Mouse (Mus musculus) cerebellum, postnatal 36 days (tissue): ENCODE data around the gene Polq.
"Not testable (repeated sequence)": the region's sequence is repeated elsewhere in the genome, so short reads cannot be mapped to it uniquely, and the experiment has no call there.

ENCODE experiments used
- DNase-seq, 2 experiments: peaks; one replicate each; pipeline ENCODE4 v3.0.0; 2021 to 2022; ENCODE audit warnings: mixed read lengths in 2 of 2

Gene Polq

DNA sequence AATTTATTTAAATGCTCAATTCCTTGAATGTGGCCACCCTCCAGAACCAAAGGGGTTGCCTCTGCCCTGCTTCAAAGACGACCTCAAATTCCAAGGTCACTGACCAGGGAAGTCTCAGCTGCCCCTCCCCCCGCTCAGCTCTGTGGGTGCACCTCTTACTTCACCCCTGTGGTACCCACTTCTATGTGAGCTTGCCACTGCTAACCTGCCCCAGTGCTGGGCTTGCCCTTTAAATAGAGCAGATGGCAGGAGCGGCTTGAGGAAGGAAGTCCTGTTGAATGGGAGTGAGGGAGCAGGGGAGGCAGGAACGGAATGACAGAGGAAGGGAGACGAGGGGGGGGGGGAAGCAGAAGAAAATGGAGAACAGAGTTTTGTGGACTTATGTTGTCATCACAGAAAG lies 97.2 kb downstream of the Polq start:
- DNase-seq: peak; percentile 50 to 56

DNA sequence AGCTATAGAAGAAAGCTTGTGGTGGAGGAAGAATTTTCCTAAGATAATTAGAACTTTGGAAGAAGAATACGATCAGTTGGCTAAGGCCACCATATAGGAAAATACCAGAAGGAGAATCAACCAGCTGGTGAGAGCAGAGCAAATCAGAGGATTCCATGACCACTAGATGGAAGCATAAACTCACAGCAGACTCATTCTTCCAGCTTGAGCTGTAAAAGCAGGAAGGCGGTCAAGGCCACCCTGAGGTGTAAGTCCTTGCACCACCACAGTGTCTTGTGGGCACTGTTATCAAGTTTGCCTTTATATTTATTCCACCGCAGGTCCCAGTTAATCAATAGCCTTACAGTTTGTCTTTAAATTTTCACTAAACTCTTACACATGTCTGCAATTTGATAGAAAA lies 97.7 kb downstream of the Polq start:
- peak; percentile 50 to 61 for DNase-seq

DNA sequence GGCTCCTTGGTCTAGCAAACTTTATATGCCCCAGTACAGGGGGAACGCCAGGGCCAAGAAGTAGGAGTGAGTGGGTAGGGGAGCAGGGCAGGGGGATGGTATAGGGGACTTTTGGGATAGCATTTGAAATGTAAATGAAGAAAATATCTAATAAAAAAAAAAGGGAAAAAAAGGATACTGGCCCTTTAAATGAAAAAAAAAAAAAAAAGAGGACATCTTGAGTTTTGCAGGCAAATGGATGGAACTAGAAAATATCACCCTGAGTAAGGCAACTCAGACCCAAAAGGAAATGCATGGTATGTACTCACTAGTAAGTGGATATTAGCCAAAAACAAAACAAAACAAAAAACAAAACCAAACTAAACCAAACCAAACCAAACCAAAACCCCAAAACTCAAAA lies 113.6 kb downstream of the Polq start:
- not testable (repeated sequence) for DNase-seq
